Mouse (Mus musculus): Measurements from ENCODE around the gene Slc25a26. TPM values are rescaled to one million over a fixed set of nuclear protein-coding genes. Genes with fewer than 3 reads are reported as not detected.

Slc25a26 gene
- polyA plus RNA-seq, 1 experiment from 2014 or later, result 6.5 TPM

DNA sequence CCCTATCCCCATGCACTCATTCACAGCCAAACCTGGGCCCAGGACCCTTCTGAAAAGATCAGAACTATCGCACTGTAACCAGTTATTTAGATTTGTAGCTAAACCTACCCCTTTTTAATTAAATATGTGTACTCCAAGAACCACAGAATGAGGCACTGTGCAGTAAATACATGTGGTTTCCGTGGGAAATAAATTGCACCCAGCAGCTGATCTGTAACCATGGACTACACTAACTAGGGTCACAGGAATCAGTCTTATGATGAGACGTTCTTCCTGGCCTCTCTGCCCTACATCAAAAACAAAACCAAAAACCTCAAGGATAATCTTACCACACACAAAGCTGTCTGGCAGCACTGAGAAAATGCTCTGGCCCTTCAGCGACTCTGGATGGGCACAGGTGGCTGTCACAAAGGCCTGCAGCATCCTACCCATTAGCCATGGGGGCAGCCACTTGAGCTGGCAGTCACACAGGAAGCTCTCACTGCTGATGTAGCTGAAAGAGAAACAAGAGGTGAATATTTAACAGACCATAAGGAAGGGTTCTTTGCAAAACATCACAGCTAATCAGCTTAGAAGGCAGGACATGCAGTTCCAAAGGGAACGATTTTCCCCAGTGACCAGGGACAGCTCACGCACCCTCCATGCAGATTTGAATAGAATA lies 113.2 kb downstream of the Slc25a26 start:
- H3K9ac ChIP-seq, result no peak overlapping the region
- H3K36me3 ChIP-seq (ENCODE audit: poor library complexity, severe bottlenecking), result peaks cover 95% of the 10 kb centered on the region
- no peak for ATAC-seq
- 77% methylated on average over 6 of the region's 6 CpGs for WGBS
- H3K27ac ChIP-seq, result peak overlapping the region; percentile 5; the same call in 1 of the 2 replicates
- peaks cover 7% of the 10 kb centered on the region; the same call in 1 of the 2 replicates for H3K4me1 ChIP-seq
- H3K4me2 ChIP-seq, result no peak overlapping the region
- no peaks in the 10 kb centered on the region for H3K27me3 ChIP-seq
- H3K4me3 ChIP-seq, result no peak overlapping the region
- no peaks in the 10 kb centered on the region for H3K9me3 ChIP-seq (replicated peaks)

DNA sequence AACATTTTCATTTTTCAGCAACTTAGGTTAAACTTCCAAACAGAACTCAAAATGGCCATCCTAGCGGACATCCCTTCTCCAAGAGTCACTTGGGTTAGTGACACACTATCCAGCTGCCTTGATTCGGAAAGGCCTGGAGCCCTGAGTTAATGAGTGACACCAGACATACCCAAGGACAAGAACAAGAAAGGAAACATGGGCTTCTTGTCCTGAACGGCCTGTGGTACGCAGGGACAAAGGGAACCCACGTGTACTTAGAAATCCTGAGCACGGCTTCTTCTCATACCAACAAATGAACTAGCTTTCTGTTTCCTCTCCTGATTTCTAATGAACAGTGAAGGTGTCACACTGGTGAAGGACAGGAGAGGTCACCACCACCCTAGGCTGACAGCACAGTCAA lies 114.2 kb downstream of the Slc25a26 start:
- Histone ChIP-seq H3K4me1 (peaks cover 7% of the 10 kb centered on the region; the same call in 1 of the 2 replicates), H3K9me3 (replicated peaks) (no peaks in the 10 kb centered on the region), H3K9ac (no peak overlapping the region), H3K27ac (no peak overlapping the region), H3K4me2 (no peak overlapping the region), H3K27me3 (no peaks in the 10 kb centered on the region), H3K36me3 (ENCODE audit: poor library complexity, severe bottlenecking) (peaks cover 93% of the 10 kb centered on the region), H3K4me3 (no peak overlapping the region)
- no peak for ATAC-seq
- WGBS, result 87% methylated on average over 6 of the region's 6 CpGs

DNA sequence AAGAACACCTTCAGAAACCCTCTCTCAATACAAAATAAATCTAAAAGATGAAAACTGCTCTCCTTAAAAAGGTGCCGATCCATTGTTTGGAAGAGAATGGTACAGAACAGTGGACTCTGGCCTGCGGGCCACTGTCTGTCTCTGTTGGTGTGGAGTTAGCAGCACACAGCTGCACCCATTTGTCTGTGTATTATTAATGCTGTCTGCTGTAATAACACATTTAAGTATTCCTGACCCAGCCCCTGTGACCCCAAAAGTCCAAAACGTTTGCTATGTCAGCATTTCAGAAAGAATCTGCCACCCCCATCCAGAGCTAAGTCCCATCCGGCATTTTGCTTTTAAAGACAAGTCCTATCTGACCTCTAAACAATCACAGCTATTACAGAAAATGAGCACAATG lies 115.8 kb downstream of the Slc25a26 start:
- Histone ChIP-seq H3K27ac (no peak overlapping the region), H3K36me3 (ENCODE audit: poor library complexity, severe bottlenecking) (peaks cover 93% of the 10 kb centered on the region), H3K9ac (no peak overlapping the region), H3K9me3 (replicated peaks) (no peaks in the 10 kb centered on the region), H3K27me3 (no peaks in the 10 kb centered on the region), H3K4me2 (no peak overlapping the region), H3K4me3 (no peak overlapping the region), H3K4me1 (peaks cover 7% of the 10 kb centered on the region; the same call in 1 of the 2 replicates)
- ATAC-seq, result no peak
- 81% methylated on average over 4 of the region's 4 CpGs for WGBS

DNA sequence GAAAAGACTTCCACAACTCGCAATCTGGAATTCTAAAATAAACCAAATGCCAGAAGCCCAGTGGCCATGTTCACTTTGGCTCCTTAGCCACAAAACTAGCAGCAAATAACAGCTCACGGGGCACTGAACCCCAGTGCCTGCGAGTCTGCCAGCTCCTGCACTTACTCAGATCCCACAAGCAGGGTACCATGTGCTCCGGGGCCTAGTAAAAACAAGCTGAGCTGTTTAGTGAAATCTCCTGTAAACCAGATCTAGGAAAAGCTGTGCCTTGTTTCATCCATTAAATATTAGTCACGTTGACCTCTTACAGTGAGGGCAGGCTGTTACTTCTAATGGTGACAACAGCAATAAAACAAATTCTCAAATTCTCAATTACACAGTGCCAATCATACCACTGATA lies 118.5 kb downstream of the Slc25a26 start:
- Histone ChIP-seq H3K27ac (no peak overlapping the region), H3K9ac (no peak overlapping the region), H3K9me3 (replicated peaks) (no peaks in the 10 kb centered on the region), H3K36me3 (ENCODE audit: poor library complexity, severe bottlenecking) (peaks cover 89% of the 10 kb centered on the region), H3K4me2 (no peak overlapping the region), H3K27me3 (no peaks in the 10 kb centered on the region), H3K4me3 (no peak overlapping the region), H3K4me1 (peaks cover 7% of the 10 kb centered on the region; the same call in 1 of the 2 replicates)
- ATAC-seq, result no peak
- WGBS, result 89% methylated on average over 5 of the region's 5 CpGs

DNA sequence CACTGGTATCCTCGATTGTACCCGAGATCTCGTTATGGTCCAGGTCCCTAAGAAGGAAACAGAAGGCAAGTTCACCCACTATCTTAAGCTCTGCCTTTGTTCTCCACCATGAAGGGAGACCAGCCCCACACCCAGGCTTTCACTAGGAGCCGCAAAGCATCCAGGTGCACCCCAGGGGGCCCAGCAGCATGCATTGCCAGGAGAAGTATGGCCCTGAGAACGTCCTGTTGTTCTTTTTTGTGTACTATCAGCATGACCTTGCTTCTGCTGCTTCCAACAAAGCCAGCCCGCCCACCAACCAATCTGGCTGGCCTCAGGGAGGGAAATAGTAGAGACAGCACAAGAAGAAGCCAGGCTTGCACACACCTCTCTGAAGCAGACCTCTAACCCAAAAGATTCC lies 120.2 kb downstream of the Slc25a26 start:
- no peak overlapping the region for H3K4me2 ChIP-seq
- no peak overlapping the region for H3K4me3 ChIP-seq
- H3K27me3 ChIP-seq, result no peaks in the 10 kb centered on the region
- no peak for ATAC-seq
- WGBS, result 52% methylated on average over 6 of the region's 6 CpGs
- H3K36me3 ChIP-seq (ENCODE audit: poor library complexity, severe bottlenecking), result peaks cover 91% of the 10 kb centered on the region
- H3K9me3 ChIP-seq (replicated peaks), result no peaks in the 10 kb centered on the region
- H3K4me1 ChIP-seq, result peaks cover 7% of the 10 kb centered on the region; the same call in 1 of the 2 replicates
- H3K27ac ChIP-seq, result no peak overlapping the region
- H3K9ac ChIP-seq, result no peak overlapping the region

DNA sequence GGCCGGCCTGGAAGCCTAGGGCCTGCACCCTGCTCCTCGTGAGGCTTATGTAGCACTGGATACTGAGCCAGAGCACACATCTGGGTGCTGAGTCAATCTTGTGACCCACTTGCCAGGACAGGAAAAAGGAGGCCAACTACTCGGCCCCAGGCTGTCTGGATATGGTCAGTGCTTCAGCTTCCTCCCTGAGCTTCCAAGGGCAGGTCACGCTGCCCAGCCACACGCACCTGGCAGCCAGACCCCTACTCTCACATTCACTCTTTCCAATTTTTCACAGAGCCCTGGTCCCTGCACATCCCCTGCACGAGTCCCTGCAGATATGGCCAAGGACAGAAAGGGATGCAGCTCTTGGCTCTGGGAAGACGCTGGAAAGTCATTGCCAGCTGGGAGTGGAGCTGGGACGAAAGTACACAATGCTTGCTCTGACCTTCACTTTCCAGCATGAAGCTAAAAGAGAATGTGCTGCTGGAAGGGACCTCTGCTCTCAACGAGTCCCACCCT lies 120.7 kb downstream of the Slc25a26 start:
- H3K4me1 ChIP-seq, result peaks cover 7% of the 10 kb centered on the region; the same call in 1 of the 2 replicates
- H3K4me2 ChIP-seq, result no peak overlapping the region
- no peak overlapping the region for H3K4me3 ChIP-seq
- no peaks in the 10 kb centered on the region for H3K27me3 ChIP-seq
- no peak overlapping the region for H3K9ac ChIP-seq
- ATAC-seq, result no peak
- H3K9me3 ChIP-seq (replicated peaks), result no peaks in the 10 kb centered on the region
- WGBS, result 89% methylated on average over 9 of the region's 9 CpGs
- peaks cover 91% of the 10 kb centered on the region for H3K36me3 ChIP-seq (ENCODE audit: poor library complexity, severe bottlenecking)
- H3K27ac ChIP-seq, result no peak overlapping the region

DNA sequence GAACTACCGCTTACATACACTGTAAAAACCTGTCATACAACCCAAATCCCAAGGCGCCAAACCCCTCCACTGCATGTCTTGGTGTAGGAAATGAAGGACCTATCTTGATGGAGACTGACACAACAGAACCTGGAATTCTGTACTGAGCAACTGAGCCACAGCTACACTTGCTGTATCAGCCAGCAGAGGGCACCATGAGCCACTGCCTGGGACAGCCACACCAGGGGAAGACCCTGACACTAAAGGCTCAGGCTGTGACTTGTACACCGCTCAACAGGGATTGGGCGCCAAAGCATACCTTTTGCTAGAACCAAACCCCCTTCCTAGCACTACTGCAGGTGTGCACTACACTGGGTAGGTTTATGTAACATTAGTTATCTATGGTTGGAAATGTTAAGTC lies 122.9 kb downstream of the Slc25a26 start:
- WGBS, result 82% methylated on average over 4 of the region's 4 CpGs
- Histone ChIP-seq H3K36me3 (ENCODE audit: poor library complexity, severe bottlenecking) (peaks cover 84% of the 10 kb centered on the region), H3K4me2 (no peak overlapping the region), H3K27ac (no peak overlapping the region), H3K4me3 (no peak overlapping the region), H3K9ac (no peak overlapping the region), H3K9me3 (replicated peaks) (no peaks in the 10 kb centered on the region), H3K4me1 (peaks cover 15% of the 10 kb centered on the region), H3K27me3 (no peaks in the 10 kb centered on the region)
- peak; percentile 64 for ATAC-seq

DNA sequence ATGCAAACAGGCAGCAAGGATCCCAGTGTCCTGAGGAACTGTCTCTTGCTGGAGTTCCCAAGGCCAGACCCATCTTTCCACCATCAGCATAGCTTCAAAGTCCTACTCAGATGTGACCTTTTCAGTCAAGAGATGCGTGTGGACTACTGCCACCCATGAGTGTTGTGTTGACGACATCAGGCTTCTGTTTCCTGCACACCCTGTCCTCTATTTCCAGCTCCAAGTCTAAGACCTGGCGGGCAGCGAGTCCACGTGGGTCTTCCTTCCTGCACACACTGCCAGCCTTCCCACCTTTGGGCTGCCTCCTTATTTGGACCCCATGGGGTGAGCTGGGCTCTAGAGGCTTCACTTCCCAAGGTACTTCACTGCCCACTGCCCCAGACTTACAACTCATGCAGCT lies 124.4 kb downstream of the Slc25a26 start:
- H3K4me1 ChIP-seq, result peaks cover 30% of the 10 kb centered on the region
- H3K4me3 ChIP-seq, result no peak overlapping the region
- no peaks in the 10 kb centered on the region for H3K27me3 ChIP-seq
- no peaks in the 10 kb centered on the region for H3K9me3 ChIP-seq (replicated peaks)
- H3K9ac ChIP-seq, result no peak overlapping the region
- H3K4me2 ChIP-seq, result no peak overlapping the region
- ATAC-seq, result no peak
- H3K36me3 ChIP-seq (ENCODE audit: poor library complexity, severe bottlenecking), result peaks cover 71% of the 10 kb centered on the region
- no peak overlapping the region for H3K27ac ChIP-seq
- 93% methylated on average over 5 of the region's 5 CpGs for WGBS

DNA sequence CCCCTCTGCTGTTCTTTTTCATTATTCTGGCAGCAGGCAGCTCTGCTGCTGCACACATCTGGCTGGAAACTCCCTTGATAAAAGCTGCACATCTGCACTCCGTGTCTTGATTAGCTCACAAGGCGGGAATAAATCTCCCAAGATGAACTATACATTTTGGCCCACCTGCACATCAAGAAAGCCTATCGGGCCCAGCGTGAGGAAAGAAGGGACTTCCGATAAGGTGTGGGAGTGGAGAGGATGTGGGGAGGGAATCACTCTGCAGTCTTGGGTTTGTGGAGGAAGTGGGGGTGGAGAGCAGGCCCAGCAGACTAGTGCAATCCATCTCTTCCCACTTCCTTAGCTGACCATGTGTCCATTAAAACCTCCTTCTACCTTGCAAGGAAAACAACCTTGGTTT lies 125.8 kb downstream of the Slc25a26 start:
- ATAC-seq, result no peak
- Histone ChIP-seq H3K36me3 (ENCODE audit: poor library complexity, severe bottlenecking) (peaks cover 57% of the 10 kb centered on the region), H3K4me3 (no peak overlapping the region), H3K9me3 (replicated peaks) (no peaks in the 10 kb centered on the region), H3K9ac (no peak overlapping the region), H3K4me2 (no peak overlapping the region), H3K27ac (no peak overlapping the region), H3K4me1 (peaks cover 43% of the 10 kb centered on the region), H3K27me3 (no peaks in the 10 kb centered on the region)
- 81% methylated on average over 5 of the region's 5 CpGs for WGBS

DNA sequence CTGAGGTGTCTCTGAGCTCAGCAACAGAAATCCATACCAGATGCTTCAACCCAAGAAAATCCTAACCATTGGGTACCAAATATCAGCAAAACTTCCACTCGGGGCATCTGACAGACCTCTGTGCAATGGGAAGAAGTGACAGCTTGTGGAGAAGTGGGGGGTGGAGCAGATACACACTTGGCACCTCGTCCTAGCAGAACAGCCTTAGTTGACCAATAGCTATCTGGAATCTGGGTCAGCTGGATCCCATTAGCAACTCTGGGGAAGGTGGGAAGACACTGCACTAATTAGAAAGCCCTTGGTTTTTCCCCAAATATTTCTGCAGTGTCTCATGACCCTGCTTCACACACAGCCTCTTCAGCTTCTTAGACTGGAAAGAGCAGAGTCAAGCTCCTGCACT lies 126.7 kb downstream of the Slc25a26 start:
- no peak for ATAC-seq
- Histone ChIP-seq H3K9me3 (replicated peaks) (no peaks in the 10 kb centered on the region), H3K4me2 (no peak overlapping the region), H3K9ac (no peak overlapping the region), H3K4me1 (peaks cover 52% of the 10 kb centered on the region), H3K27me3 (no peaks in the 10 kb centered on the region), H3K4me3 (no peak overlapping the region), H3K27ac (no peak overlapping the region), H3K36me3 (ENCODE audit: poor library complexity, severe bottlenecking) (peaks cover 48% of the 10 kb centered on the region)
- WGBS, result 59% methylated on average over 2 of the region's 2 CpGs

DNA sequence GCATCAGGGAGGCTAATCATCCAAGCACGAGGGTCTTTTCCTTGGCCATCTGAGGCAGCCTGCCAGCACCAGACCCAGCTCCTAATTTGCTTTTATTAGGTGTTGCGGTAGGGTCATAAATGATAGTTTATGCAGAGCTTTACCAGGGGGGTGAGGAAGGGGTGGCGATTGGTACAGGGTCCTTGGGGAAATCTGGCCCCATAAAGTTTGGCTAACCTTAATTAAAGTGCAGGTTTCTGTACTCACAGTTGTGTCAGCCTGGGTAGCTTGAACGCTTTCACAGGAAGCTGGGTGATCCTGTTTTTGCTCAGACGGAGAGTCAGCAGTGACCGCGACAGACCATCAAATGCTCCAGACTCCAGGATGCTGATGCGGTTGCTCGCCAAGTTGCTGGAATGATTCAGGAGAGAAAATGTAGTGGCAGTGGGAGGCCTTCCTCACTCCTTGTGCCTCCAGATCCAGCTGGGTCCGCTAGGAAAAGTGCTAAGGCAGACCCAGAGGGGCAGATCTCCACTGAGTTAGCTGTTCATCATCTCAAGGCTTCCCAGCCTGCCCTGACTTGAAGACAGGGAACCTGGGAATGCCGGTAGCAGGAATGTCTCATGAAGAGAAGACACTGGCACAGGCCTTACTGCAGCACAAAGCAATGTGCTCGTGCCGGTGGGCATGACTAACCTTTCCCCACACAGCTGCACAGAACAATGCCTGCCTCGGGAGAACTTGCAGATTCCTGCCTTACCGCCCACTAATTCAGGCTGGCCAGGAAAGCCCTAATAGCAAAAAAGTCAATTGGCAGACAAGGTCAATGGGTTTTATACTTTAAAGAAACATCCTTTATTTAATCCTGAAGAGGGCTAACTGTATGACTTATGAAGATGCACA lies 127.8 kb downstream of the Slc25a26 start:
- no peak for ATAC-seq
- H3K9me3 ChIP-seq (replicated peaks), result no peaks in the 10 kb centered on the region
- WGBS, result 50% methylated on average over 15 of the region's 15 CpGs
- peaks cover 64% of the 10 kb centered on the region for H3K4me1 ChIP-seq
- no peak overlapping the region for H3K27ac ChIP-seq
- peaks cover 37% of the 10 kb centered on the region for H3K36me3 ChIP-seq (ENCODE audit: poor library complexity, severe bottlenecking)
- H3K27me3 ChIP-seq, result no peaks in the 10 kb centered on the region
- no peak overlapping the region for H3K4me2 ChIP-seq
- H3K9ac ChIP-seq, result no peak overlapping the region
- H3K4me3 ChIP-seq, result no peak overlapping the region

DNA sequence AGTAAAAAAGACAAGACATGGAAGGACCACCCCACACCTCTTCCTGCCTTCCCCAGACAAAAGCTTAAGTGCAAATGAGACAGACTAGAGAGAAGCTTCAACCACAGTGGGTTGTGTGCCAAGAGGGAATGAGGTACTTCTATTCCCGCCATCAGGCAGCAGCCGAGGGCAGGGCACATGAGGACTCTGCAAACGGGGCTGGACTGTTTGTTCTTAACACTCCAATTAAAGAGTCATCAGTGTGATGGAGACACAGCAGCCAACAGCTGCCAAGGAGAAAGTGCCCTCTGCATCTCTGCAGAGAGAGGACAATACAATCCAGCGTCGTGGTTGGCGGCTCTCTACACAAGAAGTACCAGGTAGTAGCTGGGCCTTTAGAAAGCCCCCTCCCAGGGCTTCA lies 128.7 kb downstream of the Slc25a26 start:
- no peak overlapping the region for H3K4me2 ChIP-seq
- no peak overlapping the region for H3K9ac ChIP-seq
- H3K9me3 ChIP-seq (replicated peaks), result no peaks in the 10 kb centered on the region
- ATAC-seq, result no peak
- H3K4me1 ChIP-seq, result peaks cover 67% of the 10 kb centered on the region
- 43% methylated on average over 6 of the region's 6 CpGs for WGBS
- no peak overlapping the region for H3K4me3 ChIP-seq
- H3K27ac ChIP-seq, result no peak overlapping the region
- no peaks in the 10 kb centered on the region for H3K27me3 ChIP-seq
- H3K36me3 ChIP-seq (ENCODE audit: poor library complexity, severe bottlenecking), result peaks cover 32% of the 10 kb centered on the region

Data from forebrain, embryonic 13.5 days (tissue).